Mouse (Mus musculus): Measurements from ENCODE around the gene Olfr520.
"Not testable (repeated sequence)": the region's sequence is repeated elsewhere in the genome, so short reads cannot be mapped to it uniquely, and the experiment has no call there.

Gene Olfr520

GRCm38 (mm10) chr7:99729973-99730372, at the start of gene Olfr520:
Olfr520 (plus strand) TSS chr7:99730273.
- no peak for DNase-seq (ENCODE audit: low spot score in 2 of 2)

- DNase-seq (ENCODE audit: low spot score in 2 of 2) = no peak
These were observed 49.3 kb upstream of the Olfr520 start for GRCm38 (mm10) chr7:99680771-99681170.

- peak; percentile 37 to 51 for DNase-seq (ENCODE audit: low spot score in 2 of 2)
These were observed 46.0 kb upstream of the Olfr520 start for GRCm38 (mm10) chr7:99684086-99684485.

- no peak for DNase-seq (ENCODE audit: low spot score in 2 of 2)
These were observed 39.3 kb upstream of the Olfr520 start for GRCm38 (mm10) chr7:99690819-99691218.

- DNase-seq (ENCODE audit: low spot score in 2 of 2) = no peak
These were observed 37.7 kb upstream of the Olfr520 start for GRCm38 (mm10) chr7:99692396-99692795.

GRCm38 (mm10) chr7:99693387-99693786, 36.7 kb upstream of the Olfr520 start:
- no peak for DNase-seq (ENCODE audit: low spot score in 2 of 2)

- DNase-seq (ENCODE audit: low spot score in 2 of 2) = no peak
These were observed 36.1 kb upstream of the Olfr520 start for GRCm38 (mm10) chr7:99693976-99694375.

- DNase-seq (ENCODE audit: low spot score in 2 of 2) = not testable (repeated sequence)
These were observed 35.6 kb upstream of the Olfr520 start for GRCm38 (mm10) chr7:99694424-99694823.

GRCm38 (mm10) chr7:99695471-99696057, 34.5 kb upstream of the Olfr520 start:
- no peak for DNase-seq (ENCODE audit: low spot score in 2 of 2)

GRCm38 (mm10) chr7:99698576-99698975, 31.5 kb upstream of the Olfr520 start:
- no peak for DNase-seq (ENCODE audit: low spot score in 2 of 2)

GRCm38 (mm10) chr7:99699106-99699505, 31.0 kb upstream of the Olfr520 start:
- no peak for DNase-seq (ENCODE audit: low spot score in 2 of 2)

GRCm38 (mm10) chr7:99699709-99700151, 30.3 kb upstream of the Olfr520 start:
- DNase-seq (ENCODE audit: low spot score in 2 of 2) = no peak

- DNase-seq (ENCODE audit: low spot score in 2 of 2) = no peak
These were observed 29.4 kb upstream of the Olfr520 start for GRCm38 (mm10) chr7:99700641-99701040.

GRCm38 (mm10) chr7:99702201-99702600, 27.9 kb upstream of the Olfr520 start:
- no peak for DNase-seq (ENCODE audit: low spot score in 2 of 2)

GRCm38 (mm10) chr7:99704736-99705519, 25.1 kb upstream of the Olfr520 start:
- no peak for DNase-seq (ENCODE audit: low spot score in 2 of 2)

GRCm38 (mm10) chr7:99706341-99707037, 23.6 kb upstream of the Olfr520 start:
- DNase-seq (ENCODE audit: low spot score in 2 of 2) = no peak

GRCm38 (mm10) chr7:99707038-99707595, 23.0 kb upstream of the Olfr520 start:
- no peak for DNase-seq (ENCODE audit: low spot score in 2 of 2)

- DNase-seq (ENCODE audit: low spot score in 2 of 2) = no peak
These were observed 22.4 kb upstream of the Olfr520 start for GRCm38 (mm10) chr7:99707671-99708070.

GRCm38 (mm10) chr7:99708301-99708721, 21.8 kb upstream of the Olfr520 start:
- DNase-seq (ENCODE audit: low spot score in 2 of 2) = peak; percentile 61 to 83

GRCm38 (mm10) chr7:99708750-99709149, 21.3 kb upstream of the Olfr520 start:
- no peak for DNase-seq (ENCODE audit: low spot score in 2 of 2)

- no peak for DNase-seq (ENCODE audit: low spot score in 2 of 2)
These were observed 20.1 kb upstream of the Olfr520 start for GRCm38 (mm10) chr7:99709992-99710391.

- DNase-seq (ENCODE audit: low spot score in 2 of 2) = peak; percentile 35 to 55
These were observed 19.6 kb upstream of the Olfr520 start for GRCm38 (mm10) chr7:99710476-99710875.

Data from frontal cortex, postnatal 36 days (tissue).